Mouse (Mus musculus): ENCODE data around the gene Mast4.

Mast4 gene

DNA sequence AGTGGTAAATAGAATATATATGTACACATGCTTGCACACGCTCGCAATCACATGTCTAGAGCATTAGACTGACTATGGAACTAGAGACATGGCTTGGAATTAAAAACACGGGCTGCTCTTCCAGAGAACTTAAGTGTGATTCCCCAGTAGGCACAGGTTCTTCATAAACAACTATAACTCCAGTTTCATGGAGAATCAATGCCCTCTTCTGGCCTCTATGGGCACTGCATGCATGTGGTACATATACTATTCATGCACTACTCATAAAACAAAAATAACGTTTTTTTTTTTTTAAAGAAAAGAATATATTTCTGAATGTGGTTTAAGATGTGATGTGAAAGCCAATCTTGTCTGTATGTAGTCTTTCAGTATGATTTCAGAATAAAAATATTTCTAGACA lies 349.7 kb downstream of the Mast4 start:
- DNase-seq (ENCODE audit: low spot score): no peak

DNA sequence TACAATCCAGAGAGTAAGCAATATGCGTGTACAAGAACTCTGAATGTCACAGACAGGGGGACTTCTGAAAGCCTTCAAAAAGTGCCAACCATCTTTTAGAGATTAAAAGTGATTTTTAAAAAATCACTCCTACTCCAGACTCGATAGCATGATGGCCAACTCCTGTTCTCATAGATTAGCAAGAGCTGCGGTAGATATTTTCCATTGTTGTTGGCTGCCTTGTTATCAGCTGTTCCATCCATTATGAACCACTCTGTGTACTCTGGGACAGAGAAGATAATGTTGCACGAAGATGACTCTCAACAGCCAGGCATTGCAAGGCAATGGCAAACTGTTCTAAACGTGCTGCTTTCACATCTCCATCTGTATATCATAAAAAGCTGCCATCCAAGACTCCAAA lies 360.4 kb downstream of the Mast4 start:
- DNase-seq (ENCODE audit: low spot score): no peak

DNA sequence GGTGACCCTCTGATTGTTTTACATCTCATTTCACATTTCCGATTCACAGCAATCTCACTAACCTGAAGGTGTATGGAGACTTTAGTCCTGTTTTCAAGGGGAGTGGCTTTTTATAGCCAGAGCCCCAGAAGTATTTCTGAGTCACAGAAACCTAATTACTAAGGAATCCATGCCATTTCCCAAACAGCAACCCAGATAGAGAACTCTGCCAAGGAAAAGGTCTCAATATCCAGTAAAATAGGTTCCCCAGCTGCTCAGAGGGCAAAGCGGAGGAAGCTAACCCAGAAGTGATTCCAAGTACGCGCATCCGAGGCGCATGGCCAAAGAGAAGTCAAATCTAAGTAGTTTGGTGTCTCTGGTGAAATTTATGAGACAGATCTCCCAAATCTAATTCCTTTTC lies 370.8 kb downstream of the Mast4 start:
- no peak for DNase-seq (ENCODE audit: low spot score)

DNA sequence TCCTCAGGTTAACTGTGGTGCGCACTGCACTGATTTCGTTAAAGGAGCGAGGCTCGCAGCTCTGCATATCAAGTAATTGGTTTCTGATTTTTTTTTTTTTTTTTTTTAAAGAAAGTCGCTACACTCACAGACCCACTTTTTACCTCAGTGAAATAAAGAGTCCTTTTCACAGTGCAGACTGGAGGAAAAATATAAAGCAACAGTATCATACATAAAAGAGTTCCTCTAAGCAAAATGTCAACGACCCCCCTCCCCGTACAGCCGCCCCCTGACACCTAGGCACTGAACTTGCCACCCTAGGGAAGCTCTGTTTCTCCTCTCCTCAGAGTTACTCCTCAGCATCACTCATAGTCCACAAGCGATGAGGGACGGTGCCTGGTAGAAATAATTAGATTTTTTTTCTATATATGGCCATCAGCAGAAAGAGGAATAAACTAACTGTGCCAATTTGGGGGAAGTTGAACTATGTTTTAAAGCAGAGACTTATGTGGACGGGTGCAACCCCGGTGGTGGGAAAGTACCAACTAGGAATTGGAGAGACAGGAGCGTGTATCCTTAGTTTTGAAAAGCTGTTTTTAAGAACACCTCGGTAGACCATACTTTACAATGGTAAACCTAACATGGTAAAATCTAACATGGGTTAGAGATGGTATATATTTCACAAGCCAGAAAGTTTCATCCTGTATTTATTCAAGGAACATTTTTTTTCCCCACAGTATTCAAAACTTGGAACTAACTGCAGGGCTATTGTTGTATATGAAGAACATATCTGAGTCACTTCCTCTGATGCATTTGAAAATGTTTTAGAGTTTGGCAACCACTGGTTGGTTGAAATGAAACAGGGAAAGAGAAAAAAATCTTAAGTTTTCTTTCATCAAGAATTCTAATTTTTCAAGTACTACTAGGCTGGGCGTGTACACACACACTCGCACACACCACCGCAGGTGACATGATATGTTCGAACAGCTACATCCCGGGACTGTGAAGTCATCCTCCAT lies 375.7 kb downstream of the Mast4 start:
- DNase-seq (ENCODE audit: low spot score): no peak

DNA sequence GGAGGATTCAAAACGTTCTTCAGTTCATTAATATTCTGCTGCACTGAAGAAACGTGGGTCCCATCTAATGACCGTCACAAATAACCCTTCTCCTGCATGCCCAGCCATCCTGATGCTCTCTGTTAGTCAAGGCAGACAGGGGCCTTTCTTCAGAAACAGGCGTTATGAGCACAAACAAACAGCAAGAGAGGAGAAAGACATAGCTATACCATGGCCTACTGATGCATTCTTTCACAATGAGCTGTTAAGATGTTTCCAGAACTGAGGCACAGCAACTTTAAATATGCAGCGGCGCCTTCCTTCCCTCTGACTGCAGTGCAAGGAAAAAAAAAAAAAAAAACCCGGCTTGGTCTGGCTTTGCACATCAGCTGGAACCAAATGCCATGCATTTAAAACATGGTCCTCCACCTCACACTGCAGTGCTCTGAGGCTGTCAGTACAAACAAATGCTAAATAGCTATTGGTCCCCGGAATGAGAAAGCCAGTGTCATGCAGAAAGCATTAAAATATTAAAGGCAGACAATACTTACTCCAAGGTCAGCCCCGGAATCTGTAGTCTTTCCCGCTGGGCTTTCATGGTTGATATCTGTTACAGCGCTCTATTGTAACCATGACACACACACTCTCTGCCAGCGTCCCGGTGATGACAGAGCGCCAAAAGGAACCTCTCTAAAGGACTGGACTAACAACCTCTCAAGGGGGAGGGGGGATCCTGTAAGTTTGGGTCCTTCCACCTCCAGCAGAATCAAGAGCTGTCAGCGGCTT lies 376.6 kb downstream of the Mast4 start:
- DNase-seq (ENCODE audit: low spot score): no peak

DNA sequence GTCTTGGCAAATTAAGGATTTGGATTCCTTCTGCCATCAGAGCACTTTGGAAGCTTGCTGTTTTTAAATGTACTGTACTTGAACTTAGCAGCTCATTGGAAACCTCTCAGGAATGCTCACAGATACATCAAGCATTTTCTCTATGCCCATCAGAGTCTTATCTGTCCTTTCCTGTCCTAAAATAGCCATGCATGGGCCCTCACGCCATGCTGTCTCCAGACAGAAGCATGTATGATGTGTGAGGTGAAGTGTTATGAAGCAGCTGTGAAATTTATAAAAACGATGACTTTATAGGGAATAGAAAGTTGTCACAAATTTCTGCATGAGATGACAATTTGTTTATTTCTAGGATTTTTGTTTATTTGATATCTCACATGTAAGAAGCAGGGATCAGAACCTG lies 378.8 kb downstream of the Mast4 start:
- no peak for DNase-seq (ENCODE audit: low spot score)

DNA sequence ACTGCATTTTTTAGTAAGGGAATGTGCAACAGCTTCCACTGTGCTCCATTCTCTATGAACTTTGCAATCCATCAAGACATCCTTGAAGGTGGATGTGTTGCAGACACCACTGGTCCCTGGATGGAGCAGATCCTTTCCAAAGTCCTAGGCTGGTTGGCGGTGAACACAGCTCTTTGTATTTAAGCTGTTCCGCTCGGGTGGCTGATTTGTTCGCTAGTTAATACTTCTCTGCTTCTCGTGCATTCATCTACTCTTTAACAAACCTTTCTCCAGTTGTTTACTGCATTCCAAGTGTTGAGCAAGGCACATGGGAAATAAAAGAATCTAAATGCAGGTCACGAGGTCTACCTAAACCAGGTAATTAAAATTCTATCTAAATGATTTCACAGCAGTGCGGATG lies 384.5 kb downstream of the Mast4 start:
- no peak for DNase-seq (ENCODE audit: low spot score)

DNA sequence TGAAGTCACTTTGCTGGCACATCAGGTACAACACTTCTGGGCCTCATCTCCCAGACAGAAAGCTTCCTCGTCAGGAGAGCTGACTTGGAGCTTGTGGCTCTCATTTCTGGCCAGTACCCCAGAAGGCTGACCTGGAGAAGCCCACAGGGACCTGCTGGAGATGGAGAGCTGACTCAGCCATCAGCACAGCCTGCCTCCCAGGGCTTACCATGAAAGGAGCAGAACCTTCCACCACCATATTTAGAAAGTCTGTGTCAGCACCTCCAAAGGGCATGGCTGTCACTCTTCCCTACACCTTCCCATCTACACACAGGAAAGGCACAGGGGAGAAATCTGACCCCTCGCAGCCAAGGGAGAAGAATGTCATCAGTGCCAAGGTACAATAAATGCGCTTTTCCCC lies 385.3 kb downstream of the Mast4 start:
- no peak for DNase-seq (ENCODE audit: low spot score)

DNA sequence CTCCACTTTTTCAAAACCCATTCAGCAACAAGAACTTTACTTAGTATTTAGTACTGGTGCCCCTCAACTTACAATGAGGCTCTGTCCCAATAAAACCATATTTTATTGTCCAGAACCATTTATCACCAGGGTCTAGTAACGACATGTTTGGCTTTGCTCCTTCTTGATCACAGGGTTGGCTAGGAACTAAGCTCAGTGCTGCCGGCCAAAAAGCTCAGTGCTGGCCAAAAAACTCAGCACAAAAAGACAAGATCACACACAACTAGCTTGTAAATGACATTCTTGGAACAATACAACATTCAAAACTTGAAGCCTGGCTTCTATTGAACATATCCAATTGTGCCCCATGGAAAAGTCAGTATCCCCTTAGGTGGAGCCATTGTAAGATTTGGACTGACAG lies 386.8 kb downstream of the Mast4 start:
- no peak for DNase-seq (ENCODE audit: low spot score)

DNA sequence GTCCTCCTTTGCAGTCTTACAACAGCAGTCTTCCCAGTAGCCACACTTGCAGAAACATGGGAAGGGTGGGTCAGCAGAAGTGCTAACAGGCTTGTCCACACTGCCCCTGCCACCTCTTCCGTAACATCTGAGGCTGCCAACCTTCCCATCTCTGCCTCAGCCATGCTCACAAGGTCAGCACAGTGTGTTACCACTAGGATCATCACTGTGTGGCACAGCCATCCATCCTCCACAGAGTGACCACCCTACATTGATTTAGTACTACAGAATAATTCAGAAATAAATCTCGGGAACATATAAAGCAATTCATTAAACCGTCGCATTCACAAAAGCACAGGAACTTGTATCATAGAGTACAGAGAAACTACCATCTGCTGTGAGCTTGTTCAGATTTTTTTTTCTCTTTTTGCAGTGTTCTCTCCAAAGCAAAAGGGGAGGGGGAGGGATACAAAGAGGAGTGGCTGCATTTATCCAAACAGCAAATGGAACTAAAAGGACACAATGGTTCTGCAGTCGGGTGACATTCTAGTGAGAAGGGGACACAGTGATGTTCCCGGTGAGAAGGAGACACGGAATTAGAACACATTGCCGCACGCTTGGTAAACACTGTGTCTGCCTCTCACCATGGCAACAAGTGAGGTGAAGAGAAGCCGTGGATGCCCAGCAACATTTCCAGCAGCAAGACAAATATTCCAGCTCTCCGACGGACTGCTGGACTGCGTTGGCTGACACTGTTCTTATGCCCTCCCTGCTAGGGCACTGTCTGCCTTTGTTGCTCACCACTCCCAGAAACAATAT lies 388.1 kb downstream of the Mast4 start:
- no peak for DNase-seq (ENCODE audit: low spot score)

DNA sequence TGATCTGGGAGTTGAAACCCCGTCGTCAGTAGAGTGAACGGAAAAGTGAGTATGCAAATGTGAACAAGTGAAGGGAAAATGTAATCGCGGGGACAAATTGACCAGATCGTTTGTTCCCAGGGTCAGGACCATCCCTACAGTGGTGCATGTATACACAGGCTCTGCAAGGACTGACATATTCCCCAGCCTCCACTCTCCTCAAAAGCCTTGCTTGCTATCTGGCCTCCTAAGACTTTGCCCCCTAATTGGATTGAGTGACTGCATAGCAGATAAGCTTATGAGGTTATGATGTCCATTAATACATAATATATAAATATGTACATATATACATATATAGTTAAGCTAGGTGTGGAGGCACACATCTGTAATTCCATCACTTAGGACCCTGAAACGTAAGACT lies 388.8 kb downstream of the Mast4 start:
- DNase-seq (ENCODE audit: low spot score): no peak

DNA sequence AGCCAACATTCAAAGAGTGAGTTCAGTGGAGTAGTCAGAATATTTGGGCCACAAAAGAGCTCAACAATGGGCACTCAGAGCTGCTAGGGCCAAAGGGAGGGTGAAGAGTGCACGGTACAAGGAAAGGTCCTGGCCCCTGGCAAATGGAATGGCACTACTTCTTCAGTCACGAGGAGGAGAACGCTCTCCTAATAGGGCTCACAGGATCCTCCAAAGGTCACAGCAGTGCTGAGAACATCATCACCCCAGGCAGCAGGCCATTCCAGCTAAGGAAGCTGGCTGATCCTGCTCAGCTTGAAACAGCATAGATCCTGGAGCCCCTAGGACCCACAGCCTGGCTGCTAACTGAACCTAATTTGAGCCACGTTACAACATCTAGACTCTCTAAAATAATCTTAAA lies 389.8 kb downstream of the Mast4 start:
- DNase-seq (ENCODE audit: low spot score): no peak

DNA sequence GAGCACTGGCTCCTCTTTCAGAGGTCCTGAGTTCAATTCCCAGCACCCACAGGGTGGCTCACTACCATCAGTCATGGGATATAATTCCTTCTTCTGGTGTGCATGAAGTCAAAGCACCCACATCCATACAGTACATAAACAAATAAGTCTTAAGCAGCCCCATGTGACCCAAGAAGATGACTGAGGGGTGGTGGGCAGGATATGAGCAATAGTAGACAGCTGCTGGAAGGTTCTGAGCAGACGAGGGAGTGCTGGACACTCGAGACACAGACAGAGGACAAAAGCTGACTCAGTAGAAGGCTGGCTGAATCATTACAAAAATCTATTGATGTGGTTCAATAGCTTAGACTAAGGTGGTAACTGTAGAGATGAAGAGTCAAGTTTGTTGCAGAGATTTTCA lies 391.7 kb downstream of the Mast4 start:
- DNase-seq (ENCODE audit: low spot score): no peak

DNA sequence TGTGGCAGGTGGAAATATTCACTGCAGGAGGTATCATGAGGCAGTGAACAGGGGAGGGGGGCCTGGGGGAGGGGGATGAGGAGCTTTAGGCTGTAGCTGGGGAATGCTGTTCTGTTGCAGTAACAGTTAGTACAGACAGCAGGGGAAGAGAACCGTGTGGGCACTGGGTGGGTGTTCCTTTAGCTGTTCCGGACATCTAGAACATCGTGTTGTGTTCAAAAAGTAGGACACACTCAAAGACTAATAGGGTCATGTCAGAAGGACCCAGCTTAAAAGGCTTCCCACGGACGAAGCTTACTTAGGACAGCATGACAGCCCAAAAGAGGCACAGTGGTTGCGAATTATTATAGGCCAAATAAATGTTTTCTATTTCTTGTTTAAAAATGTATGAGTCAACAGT lies 393.8 kb downstream of the Mast4 start:
- no peak for DNase-seq (ENCODE audit: low spot score)

DNA sequence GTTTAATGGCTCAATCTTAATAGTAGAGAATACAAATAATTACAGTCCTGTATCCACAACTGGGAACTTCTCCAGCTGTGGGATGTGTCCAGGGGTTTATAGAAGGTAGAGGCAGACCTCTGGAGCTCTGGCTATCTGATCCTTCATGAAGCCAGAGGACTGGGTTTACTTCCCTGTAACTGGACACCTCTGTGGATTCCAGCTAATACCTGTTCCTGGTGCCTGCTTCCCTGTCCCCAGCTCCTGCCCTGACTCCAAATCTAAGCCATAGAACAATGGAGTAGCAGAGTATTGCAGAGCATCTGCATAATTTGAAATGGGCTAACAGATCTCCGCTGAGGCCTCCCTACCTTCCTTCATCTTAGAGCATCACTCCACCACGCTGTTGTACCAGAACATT lies 398.1 kb downstream of the Mast4 start:
- DNase-seq (ENCODE audit: low spot score): no peak

DNA sequence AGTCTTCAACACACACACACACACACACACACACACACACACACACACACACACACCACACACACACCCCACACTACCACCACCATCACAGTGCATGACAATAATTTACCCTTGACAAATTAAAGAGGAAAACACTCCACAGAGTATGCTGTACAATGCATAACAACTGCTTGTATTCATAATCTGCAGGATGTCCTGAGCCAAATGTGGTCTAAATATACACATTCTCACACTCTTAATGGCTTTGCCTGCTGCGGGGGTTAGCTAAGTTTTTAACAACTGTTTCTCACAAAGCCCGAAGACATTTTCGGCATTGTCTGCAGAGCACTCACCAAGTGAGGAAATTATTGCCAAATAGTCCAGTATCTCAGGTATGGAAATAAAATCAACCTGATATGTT lies 398.5 kb downstream of the Mast4 start:
- no peak for DNase-seq (ENCODE audit: low spot score)

DNA sequence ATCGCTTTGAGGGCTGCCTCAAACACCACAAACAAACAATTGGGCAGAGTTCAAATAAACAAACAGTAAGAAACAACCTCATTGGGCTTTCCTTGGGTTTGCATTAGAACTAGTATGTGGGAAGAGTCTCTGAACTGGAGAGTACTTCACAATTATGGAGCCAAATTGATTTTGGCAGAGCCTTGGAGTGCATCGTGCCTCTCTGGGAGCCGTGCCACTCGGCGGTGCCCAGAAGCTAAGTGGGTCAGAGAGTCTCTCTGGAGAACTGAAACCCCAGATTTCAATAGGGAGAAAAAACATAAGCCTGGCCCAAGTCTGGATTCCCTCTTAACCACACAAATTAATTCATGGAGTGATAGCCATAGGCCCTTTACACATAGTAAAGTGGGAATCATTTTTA lies 400.6 kb downstream of the Mast4 start:
- no peak for DNase-seq (ENCODE audit: low spot score)

DNA sequence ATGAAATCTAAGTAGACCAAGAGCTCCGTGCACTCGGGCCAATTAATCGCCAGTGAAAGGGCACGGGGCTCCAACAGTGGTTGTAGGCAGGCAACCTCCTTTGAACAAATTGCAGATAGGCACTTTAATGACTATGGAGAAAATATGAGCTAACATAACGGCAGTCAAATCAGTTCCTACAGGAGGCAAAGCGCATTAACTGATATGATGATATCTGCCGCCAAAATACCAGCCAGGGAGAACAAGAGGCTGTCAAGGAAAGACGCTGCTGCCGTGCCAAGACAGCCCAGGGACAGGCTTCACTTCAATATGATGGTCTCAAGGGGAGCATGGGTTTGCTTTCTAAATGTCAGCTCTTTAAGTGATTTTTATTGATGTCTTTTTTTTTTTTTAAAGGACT lies 401.9 kb downstream of the Mast4 start:
- DNase-seq (ENCODE audit: low spot score): no peak

DNA sequence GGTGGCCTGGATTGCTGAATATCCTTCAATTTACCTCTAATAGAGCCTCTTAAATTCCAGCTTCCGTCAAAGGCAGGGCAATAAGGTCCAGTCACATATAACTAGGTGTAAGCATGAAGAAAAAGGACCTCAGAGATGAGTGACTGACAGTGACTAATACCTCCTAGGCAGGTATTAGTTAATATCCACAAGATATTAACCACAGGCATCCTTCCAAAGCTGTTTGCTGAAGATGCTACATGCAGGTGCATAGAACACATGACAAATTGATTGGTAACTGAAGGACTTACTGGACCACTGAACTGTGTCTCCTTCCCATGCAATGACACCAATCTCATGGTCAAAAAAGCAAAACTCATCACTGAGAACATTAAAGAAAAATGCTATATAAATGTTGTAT lies 402.3 kb downstream of the Mast4 start:
- no peak for DNase-seq (ENCODE audit: low spot score)

DNA sequence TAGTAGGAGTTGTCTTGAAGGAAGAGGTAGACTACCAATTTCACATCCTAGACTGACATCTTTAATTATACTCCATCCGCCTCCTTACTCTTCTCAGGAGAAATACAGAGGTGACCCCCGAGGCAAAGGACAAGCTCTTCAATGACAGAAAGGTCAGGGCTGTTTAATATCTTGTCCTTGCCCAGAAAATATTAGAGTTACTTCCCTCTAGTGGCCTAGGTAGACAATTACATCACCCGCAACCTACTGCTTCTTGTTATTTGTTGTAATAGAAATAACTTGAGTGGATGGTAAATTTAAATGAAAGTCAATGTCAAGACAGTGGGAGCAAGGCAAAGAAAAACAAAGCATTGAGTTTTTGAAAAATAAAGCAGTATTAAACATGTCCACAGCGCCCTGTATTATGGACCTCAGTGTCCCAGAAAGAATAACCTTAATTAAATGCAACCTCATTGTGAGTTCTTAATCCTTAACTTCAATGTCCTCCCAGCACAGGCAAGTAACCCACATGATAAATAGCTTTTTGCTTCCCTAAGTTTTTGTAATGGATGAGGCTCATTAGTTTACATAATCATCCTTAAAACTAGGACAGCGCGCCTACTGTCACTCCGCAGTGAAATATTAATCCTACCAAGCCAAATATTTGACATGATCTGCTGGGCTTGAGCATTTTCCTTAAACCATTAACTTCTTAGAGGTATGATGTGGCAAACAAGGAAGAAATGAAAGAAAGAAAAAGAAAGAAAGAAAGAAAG lies 408.3 kb downstream of the Mast4 start:
- DNase-seq (ENCODE audit: low spot score): no peak

DNA sequence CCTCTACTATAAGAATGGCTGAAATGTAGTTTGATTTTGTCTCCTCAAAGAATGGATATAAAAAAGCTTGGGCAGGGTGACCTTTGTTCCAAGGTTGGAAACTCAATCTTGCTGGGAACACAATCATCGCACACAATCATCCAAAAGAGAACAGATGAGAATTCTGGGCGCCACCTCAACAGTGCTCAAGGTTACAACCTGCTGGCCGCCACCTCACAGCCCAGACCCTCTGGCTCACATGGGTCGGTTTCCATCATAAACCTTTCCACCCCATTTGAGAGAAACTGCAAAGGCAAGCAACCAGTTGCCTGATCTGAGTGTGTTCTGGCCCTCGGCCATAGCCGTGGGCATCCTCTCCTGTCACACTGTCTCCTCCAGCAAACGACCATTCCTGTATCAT lies 414.6 kb downstream of the Mast4 start:
- DNase-seq (ENCODE audit: low spot score): no peak

DNA sequence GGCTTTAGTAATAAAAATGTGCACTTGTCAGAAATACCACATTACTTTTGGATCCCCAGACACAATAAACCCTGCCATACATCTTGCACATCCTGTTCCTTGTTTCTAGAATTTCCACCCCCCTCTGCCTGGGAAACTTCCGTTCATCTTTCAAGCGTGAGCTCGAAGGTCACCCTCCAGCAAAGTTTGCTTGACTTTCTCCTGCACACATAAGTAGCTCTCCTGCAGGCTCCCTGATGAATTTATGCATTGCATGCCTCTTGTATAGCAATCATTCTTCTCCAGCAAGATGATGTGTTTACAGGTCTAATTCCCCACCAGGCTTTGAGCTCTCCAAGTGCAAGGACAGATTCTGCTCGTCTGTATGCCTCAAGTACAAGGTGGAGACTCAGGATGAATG lies 415.7 kb downstream of the Mast4 start:
- DNase-seq (ENCODE audit: low spot score): no peak

All from ovary, adult 18-20 months (tissue).